Mouse (Mus musculus): ENCODE data around the gene Smg8.

Smg8 gene

GRCm38 (mm10) chr11:87046968-87047367 lies 39.6 kb downstream of the Smg8 start:
- in situ Hi-C loops (cut with MboI, MseI) = no loop called here

DNA sequence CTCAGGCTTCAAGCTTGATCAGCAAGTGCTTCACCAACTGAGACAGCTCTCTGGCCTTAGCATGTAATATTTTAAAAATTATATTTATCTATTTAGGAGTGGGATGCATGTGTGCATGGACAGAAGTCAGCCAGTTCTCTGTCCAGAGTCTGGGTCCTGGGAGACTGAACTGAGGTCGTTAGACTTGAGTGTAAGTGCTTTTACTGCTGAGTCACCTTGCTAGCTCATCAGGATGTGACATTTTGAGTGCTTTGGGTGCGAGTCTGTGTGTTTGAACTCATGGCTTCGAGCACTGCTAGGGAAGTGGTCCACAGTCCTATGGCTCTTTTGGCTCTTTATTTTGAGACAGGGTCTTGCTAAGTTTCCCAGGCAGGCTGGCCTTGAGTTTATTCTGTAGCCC lies 43.5 kb downstream of the Smg8 start:
- in situ Hi-C loops (cut with MboI, MseI) = no loop called here

DNA sequence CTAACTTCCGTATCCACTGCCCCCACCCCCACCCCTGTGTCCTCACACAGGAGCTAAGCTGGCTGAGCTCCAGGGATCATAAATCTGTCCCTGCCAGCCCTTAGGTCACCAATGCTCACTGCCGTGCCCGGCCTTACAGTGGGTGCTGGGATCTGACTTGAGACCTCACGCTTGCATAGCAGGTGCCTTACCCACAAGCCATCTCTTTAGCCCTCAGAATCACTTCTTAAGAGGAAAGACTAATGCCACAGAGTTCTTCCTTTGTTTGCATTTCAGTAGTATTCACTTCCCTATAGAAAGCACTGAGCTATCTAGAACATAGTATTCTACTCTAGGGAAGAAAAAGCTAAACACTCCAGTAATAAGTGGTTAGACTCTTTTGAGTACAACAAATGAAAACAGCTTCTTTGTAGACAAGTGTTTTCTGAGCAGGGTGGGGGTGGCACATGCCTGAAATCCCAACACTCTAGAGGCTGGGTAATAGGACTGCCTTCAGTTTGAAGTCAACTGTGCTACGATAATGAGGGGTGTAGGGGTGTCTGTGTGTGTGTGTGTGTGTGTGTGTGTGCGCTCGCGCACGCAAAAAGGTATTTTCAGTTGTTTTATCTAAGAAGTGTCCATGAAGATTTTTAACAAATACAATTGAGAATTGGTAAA lies 47.1 kb downstream of the Smg8 start:
- in situ Hi-C loops (cut with MboI, MseI) = no loop called here

GRCm38 (mm10) chr11:87036180-87036579 lies 50.4 kb downstream of the Smg8 start:
- in situ Hi-C loops (cut with MboI, MseI) = no loop called here

DNA sequence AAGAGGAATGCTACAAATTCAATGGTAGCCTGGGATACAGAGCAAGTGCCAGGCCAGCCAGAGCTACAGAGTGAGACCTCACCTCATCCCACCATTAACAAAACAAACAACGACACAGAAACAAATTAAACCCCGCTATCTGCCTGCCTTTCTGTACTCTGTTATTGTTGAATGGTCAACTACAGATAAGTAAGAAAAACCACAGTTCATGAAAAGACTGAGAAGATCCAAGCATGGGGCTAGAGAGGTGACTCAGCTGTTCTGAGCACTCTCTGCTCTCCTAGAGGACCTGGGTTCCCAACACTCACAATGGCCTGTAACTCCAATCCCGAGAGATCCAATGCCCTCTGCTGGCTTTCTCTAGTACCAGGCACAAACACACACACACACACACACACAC lies 58.4 kb downstream of the Smg8 start:
- in situ Hi-C loops (cut with MboI, MseI) = no loop called here

All from T-helper 1 cell (primary cell).